Mouse (Mus musculus): Measurements from ENCODE around the gene Mrps2.
"Not testable (repeated sequence)": the region's sequence is repeated elsewhere in the genome, so short reads cannot be mapped to it uniquely, and the experiment has no call there.

Gene Mrps2

DNA sequence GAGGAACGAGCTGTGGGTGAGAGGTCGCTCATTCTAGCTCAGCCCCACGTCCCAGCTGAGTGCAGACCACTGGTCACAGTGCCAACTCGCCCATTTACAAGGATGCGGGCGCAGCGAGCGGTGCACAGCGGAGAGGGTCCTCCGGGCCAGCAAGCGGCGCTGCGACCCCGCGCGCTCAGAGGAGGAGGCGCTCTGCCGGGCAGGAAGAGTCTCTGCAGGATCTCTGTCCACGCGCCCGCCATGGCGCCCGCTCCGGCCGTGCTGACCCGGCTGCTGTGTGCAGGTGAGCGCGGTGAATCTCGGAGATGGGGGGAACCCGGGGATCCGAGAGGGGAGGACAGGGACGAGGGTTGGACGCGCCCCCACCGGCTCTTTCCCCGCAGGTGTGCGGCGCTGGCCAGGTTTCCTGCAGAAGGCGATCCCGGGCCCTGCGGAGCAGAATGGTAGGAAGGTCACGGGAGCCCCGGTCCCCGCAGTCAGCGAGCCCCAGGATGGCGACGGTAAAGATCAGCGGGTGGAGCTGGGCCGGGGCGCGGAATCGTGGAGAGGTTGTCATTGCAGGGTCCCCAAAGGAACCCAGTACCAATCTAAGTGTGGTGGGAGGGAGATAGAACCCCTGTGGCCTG lies at the start of gene Mrps2:
Gene Mrps2 (plus strand): TSS at position 207 of the 626 bp plus-strand sequence.
- peak; percentile 86 for DNase-seq

- peak; percentile 90 for DNase-seq
These were observed 48.0 kb upstream of the Mrps2 start for GRCm38 (mm10) chr2:28419898-28420297.

DNA sequence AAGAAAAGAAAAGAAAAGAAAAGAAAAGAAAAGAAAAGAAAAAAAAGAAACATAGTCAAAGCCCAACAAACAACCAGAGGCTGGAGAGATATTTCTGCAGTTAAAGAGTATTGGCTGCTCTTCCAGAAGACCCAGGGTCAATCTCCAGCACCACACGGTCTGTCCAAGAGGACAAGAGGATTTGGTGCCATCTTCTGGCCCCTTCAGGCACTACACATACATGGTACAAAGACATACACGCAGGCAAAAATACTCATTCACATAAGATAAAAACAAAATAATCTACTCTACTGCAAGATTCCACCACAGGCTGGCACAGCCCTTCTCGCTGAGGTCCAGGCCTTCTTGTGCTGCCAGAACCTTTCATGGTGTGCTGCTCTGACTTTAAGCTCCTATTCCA lies 44.7 kb upstream of the Mrps2 start:
- peak; percentile 67 for DNase-seq

- no peak for DNase-seq
These were observed 40.6 kb upstream of the Mrps2 start for GRCm38 (mm10) chr2:28427226-28427625.

DNA sequence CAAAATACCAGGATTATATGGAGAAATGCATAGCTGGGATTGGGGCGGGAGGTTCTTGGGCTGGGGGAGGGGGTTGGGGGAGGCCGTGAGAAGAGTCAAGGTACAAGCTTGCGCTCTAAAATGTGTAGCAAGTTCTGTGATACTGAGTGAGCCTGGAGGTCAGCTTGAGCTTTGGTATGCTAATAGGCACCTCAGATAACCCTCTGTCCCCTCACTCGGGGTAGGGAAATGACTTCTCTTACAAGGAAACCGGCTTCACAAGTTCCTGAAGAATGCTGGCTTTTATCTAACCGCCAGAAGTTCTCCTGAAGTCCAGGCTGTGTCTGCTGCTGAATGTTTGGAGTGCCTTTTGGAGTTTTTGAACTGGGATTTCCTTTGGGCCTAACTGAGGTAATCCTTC lies 37.0 kb upstream of the Mrps2 start:
- no peak for DNase-seq

- DNase-seq: peak; percentile 28
These were observed 35.1 kb upstream of the Mrps2 start for GRCm38 (mm10) chr2:28432811-28433210.

GRCm38 (mm10) chr2:28433512-28433911 lies 34.4 kb upstream of the Mrps2 start:
- no peak for DNase-seq

GRCm38 (mm10) chr2:28435401-28435800 lies 32.5 kb upstream of the Mrps2 start:
- no peak for DNase-seq

- no peak for DNase-seq
These were observed 27.0 kb upstream of the Mrps2 start for GRCm38 (mm10) chr2:28440842-28441241.

DNA sequence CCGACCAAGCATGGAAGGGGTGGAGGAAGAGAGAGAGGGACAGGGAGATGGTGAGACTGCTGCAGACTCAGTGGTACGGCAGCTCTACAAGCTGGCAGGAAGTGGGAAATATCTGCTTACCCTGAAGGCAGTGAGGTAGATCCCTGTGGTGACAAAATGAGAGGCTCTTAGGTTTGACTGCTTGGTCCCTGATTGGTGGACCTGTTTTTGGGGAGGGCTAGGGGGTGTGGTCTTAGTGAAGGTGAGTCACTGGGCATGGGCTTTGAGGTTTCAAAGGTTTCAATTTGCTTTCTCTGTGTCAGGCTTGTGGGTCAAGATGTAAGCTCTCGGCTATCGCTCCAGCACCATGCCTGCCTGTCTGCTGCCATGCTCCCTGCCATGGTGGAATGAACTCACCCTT lies 22.8 kb upstream of the Mrps2 start:
- no peak for DNase-seq

GRCm38 (mm10) chr2:28446181-28446514 lies 21.7 kb upstream of the Mrps2 start:
- DNase-seq: no peak

DNA sequence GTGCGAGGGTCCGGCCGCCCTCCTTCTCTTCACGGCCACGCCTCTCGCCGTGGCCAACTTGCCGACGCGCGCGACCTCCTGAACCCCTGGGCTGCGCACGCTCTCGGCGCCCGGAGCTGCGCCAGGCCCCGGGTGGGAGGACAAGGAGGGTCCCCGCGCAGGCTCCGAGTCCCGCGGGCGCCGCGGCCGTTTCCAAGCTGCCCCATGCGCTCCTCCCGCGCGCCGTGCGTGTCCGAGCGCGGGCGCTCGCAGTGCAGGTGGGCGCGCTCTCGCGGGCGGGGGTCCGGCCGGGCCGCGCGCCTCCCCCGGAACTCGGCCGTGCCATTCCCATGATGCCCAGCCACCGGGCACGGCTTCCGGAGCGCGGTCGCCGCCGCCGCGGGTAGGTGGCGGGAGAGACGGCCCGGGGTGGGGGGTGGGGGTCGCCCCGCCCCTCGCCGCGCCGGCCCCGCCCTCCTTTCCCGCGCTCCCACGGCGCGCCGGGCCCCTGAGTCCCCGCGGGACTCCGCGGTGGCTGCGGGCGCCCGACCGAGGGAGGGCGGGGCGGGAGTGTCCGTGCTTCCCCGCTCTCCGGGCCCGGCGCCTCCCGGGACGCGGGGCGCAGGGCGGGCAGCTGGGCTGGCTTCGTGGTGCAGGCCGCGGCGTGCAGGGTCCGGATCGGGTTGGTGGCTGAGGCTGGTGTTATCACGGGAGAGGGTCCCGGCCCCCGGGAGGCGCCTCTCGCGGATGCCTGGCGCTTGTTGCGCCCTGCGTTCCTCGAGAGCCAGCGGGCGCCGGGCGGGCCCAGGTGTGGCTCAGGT lies 21.2 kb upstream of the Mrps2 start, which contains the start of gene Ppp1r26:
Gene Ppp1r26 (plus strand): TSS at position 286 of the 800 bp plus-strand sequence.
- peak; percentile 62 for DNase-seq

- DNase-seq: no peak
These were observed 20.6 kb upstream of the Mrps2 start for GRCm38 (mm10) chr2:28447315-28447670.

DNA sequence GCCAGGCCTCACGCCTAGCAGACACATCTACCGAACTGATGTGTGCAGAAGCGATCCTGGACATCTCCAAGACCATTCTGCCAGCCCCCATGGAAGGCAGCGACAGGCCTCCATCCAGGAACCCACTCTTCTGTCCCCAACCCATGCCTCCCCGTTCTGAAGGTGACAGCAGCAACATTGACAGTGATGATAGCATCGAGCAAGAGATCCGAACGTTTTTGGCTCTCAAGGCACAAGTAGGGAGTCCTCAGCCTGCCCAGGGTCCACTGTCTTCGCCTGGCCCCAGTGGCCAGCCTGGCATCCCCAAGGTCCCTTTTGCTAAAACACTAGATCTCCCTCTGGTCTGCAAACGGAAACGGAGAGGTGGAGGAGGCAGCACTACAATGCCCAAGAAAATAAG lies 16.2 kb upstream of the Mrps2 start:
- DNase-seq: no peak

DNA sequence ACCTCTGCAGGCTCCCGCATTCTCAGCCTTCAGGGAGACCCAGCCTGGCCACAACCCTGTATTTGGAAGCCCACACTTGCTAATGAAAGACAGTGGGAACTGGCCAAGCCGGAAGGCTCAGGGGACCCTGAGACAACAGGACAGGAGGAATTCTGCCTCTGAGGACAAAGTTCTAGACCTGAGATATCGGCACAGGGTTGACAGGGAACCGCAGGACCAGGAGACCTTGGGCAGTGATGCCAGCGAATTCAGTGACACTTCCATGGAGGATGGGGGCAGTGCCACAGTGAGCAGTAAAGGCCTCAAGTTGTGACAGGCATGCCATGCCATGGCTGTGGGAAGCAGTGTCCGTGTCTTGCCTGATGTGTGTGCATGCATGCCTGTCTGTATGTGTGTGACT lies 14.3 kb upstream of the Mrps2 start:
- no peak for DNase-seq

DNA sequence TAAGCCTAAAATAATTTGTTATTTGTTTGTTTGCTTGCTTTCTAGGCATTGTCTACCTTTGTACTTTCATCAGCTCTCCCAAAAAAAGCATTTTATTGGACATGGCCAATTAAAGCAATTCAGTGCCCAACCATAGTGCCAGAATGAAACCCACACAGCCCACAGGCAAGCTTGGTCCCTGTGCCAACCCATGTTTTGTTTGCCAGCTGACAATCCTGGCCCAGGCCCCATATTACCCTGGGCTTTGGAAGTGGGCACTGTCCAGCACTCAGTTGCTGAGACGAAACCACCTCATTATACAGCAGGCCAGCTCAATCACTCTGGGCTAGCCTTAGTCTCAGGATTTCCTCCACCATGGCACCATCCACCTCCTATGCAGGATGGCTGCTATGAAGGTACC lies 11.2 kb upstream of the Mrps2 start:
- no peak for DNase-seq

DNA sequence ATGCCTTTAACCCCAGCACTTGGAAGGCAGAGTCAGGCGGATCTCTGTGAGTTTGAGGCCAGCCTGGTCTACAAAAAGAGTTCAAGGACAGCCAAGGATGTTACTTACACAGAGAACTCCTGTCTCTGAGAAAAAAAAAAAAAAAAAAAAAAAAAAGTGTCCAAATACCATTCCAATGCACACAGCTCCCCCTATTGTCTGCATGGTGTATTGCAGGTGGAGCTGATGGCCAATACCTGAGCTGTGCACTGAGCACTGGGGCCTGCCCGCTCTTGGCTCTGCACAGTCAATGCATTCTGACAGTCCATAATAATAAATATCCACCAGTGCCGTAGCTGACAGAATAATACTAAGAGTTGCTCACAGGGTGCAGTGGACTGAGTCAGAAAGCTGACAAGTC lies 3.9 kb upstream of the Mrps2 start:
- DNase-seq: peak; percentile 80

DNA sequence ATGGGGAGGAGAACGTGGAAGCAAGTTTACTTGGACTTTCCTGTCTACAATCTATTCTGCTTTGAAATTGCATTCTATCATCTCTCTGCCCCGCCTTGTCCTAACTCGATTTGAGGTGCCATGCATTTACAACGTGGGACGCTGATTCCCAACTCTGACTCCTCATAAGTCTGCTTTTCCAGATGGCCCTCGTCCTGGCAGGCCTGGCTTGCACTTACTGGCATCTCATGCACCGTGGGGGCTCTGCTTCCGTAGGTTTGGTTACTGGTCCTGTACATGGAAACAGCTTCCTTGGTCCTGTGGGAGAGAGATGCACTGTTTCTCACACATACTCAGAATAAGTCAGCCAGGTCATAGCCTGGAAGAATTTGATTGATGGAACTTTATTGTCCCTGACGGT lies 2.9 kb upstream of the Mrps2 start:
- no peak for DNase-seq

GRCm38 (mm10) chr2:28465836-28466518 lies 1.9 kb upstream of the Mrps2 start, which contains the start of gene 1700007K13Rik:
Gene 1700007K13Rik (minus strand): TSS chr2:28466332.
- DNase-seq: peak; percentile 84

DNA sequence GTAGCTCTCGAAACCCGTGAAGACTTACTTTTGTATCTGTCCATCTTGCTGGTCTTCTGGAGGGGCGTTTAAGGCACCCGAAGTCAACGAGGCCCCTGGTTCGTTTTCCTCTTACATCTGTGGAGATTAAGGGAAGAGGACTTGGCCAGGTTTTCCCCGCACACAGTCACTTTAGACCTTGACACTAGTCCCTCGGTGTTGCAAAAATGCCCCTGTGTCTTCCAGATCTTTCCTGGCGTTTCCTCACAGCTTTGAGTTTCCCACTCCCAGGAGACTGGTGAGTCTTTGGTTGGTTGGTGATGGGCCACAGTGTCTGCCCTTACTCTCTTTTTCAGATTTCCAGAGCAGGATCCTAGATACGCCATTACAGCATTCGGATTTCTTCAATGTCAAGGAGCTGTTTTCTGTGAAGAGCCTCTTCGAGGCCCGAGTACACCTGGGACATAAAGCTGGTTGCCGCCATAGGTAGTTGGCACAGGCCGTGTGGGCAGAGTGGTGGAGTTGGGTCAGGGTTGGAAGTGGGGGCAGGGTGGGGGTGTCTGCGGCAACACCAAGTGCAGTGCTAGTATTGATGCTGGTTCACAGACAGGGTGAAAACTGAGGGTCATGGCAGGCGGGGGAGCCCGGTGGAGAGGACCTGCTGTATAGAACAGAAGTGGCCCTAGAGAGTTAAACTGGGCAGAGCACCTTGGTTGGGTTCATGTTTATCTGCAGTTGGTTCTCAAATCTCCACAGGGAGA lies 790 bp downstream of the Mrps2 start:
- no peak for DNase-seq

DNA sequence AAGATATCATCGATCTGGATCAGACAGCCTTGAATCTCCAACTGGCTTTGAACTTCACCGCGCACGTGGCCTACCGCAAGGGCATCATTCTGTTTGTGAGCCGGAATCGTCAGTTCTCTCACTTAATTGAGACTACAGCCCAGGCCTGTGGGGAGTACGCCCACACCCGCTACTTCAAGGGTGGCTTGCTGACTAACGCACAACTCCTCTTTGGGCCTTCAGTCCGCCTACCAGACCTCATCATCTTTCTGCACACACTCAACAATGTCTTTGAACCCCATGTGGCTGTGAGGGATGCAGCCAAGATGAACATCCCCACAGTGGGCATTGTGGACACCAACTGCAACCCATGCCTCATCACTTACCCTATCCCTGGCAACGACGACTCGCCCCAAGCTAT lies 1.6 kb downstream of the Mrps2 start:
- no peak for DNase-seq

DNA sequence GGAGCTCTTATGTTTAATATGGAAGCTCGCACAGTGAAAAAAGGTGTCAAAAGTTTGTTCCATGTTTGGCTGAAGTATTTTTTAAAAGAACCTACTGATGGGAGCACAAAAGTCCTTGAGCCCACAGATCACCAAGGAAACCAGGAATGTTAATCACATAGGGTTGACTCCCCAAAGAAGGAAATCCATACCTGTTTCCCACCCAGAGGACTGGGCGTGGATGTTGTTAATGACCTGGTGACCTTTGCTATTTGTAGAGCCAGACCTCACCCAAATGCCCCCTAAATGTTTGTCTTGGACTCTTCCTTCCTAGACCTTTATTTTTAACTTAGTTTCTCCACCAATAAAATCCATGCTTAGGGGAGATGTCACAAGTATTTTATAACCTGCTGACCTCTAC lies 2.7 kb downstream of the Mrps2 start:
- DNase-seq: no peak

GRCm38 (mm10) chr2:28472011-28472410 lies 4.1 kb downstream of the Mrps2 start:
- not testable (repeated sequence) for DNase-seq

Measured in kidney, adult 18-20 months (tissue).